Mouse (Mus musculus) myocyte (in vitro differentiated cells): ENCODE results near the gene Slc4a1.

Source experiments
- MAX ChIP-seq: IDR thresholded peaks from one replicate; pipeline ENCODE4 v1.6.1; 2011; ENCODE audit warnings: low read depth, mild to moderate bottlenecking, control low read depth
- POLR2A ChIP-seq: IDR thresholded peaks from one replicate; pipeline ENCODE4 v1.6.1; 2011; ENCODE audit warnings: low read depth, mild to moderate bottlenecking, control low read depth, moderate library complexity; ENCODE audit not compliant: insufficient read length
- USF1 ChIP-seq: IDR thresholded peaks from one replicate; pipeline ENCODE4 v1.6.1; 2011; ENCODE audit warnings: low read depth, mild to moderate bottlenecking, control low read depth, moderate library complexity

DNA sequence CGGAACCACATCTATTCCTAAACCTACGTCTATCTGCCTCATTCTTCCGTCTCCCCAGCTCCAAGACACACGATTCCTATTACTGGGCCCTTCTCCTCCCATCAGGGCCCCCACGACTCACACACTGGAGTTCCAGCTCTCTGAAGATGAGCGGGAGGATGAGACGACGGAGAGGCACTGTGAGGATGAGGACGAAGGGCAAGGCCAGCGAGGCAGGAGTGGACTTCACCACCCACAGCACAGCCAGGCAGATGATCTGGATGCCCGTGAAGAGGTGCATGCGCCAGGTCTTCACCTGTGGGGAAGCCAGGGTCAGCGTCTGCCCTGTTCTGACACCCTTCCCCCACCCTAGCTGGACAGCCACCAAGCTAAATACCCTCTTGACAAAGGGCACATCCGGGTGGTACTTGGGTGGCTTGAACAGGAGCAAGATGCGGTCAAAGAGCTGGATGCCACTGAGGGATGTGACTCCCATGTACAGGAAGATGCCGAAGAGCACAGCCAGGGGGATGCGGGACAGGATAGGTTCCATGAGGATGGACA is 15.0 kb downstream of the Slc4a1 start:
- no peak for TF ChIP-seq MAX
- TF ChIP-seq USF1, result no peak
- no peak for TF ChIP-seq POLR2A
